Mouse (Mus musculus): ENCODE measurements around the gene Gm20388.

- TF ChIP-seq CTCF (IDR thresholded peaks at IDR 0.05; ENCODE audit: control insufficient read depth, insufficient read depth, low read length) (no peak), POLR2A (IDR thresholded peaks at IDR 0.05; ENCODE audit: borderline replicate concordance, control insufficient read depth, low read depth, low read length) (no peak)
Observed at GRCm38 (mm10) chr8:122273826-122274225, 2363.2 kb downstream of the Gm20388 start.

All from bone marrow, adult 2 months (tissue).